Mouse (Mus musculus) B cell, adult 2 months (primary cell): ENCODE results near the gene Oser1.

ENCODE experiments used
- DNase-seq, 2 experiments: peaks; one replicate each; pipeline ENCODE4 v3.0.0; 2022

The Oser1 gene

DNA sequence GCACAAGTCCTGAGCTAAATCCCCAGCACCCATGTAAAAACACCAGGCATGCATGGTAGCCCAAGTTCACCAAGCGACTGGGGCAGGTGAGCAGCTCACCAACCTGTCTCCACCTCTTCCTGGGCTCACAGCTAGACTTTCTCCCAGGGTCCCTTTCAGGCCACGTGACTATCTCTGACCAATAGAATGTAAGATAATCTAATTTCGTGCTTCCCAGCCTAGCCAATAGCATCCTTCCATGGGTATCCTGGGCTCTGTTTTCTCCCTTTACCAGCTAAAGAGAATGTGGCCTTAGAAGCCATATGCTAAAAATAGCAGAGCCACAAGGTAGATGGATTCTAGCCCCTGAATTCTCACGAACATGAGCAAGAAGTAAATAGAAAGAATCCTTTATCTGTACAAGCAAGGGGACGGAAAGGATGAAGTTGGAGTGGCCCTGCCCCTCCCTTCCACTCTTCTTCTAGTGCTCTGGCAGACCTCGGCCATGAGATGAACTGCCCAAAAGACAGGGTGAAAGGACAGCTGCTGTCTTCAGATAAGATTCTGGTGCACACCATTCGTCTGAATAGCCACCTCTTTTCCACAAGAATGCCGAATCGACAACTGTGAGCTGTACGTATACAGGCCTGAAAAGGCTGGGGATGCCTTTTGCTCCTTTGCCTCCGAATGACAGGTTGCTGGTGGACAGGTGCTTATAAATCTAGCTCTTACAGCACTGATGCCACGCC lies 68.2 kb downstream of the Oser1 start:
- no peak for DNase-seq
